Mouse (Mus musculus) layer of hippocampus, adult 9-10 months (tissue): ENCODE results near the gene Dock4.

Experiments
- DNase-seq: peaks from one replicate; pipeline ENCODE4 v3.0.0; 2022; ENCODE audit warnings: low spot score

Dock4 gene

DNA sequence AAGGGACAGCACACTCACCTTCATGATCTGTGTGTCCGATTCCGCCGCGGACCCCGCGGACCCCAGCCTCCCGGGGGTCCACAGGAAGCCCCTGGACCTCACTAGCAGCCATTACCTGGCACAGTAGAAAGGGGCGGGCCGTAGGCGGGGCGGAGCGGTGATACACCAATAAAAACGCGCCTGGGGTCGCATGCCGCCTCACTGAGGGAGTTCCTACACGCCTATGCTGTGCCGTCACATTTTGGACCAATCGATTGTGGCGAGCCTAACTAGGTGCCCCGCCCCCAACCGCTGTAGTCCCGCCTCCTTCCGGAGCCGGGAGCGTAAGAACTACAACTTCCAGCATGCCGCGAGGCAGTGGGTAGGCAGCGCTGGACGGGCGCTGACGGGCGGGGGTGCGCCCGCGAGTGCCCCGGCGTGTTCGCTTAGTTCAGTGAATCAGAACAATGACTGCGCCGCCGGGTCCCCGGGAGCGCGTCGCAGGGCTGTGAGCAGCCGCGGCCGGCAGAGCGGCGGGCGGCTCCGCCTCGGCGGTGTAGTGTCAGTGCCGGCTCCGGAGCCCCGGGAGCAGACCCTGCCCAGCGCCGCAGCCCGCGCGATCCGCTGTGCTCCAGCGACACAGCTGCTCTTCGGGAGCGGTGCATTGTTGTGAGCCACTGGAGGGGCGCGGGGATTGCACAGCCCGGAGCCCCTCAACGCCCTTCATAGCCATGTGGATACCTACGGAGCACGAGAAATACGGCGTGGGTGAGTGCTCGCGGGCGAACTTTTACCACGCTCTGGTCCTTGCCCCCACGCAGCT is at the start of gene Dock4, which contains the start of gene Zfp277:
Dock4 (plus strand) TSS at position 305 of the 802 bp plus-strand sequence.
Zfp277 (minus strand) TSS at position 255 of the 802 bp plus-strand sequence.
- DNase-seq: peak; percentile 97

DNA sequence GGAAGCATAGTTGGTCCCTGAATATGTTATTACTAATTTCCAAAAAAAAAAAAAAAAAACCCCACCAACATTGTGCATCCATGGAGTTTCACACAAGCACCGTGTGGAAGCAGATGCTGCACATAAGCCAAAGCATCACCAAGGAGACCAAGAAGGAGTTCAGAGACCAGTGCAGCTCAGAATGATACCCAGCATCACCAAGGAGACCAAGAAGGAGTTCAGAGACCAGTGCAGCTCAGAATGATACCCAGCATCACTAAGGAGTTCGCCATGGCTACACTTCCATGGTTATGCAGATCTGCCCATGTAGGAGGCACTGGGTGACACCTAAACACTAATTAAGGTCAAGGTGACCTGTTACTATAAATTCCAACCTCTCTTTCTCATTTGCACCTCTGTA is 46.8 kb upstream of the Dock4 start:
- no peak for DNase-seq

DNA sequence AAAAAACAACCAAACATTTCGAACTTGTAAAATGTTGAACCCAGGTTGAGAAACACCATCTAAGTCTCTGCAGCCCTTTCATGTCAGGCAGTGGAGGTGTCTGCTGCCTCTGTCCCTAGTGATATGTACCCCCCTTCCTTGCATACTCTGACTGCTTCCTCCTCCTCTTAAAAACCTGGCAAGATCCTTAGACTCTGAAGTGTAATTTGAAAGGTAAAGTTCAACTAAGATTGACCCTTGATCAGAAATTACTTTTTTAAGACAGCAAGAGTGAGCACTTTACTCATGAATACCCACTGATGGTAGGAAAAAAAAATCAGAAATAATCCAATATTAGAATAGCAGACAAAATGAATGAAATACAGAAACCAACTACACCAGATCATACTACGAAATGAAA is 46.4 kb upstream of the Dock4 start:
- DNase-seq: no peak

DNA sequence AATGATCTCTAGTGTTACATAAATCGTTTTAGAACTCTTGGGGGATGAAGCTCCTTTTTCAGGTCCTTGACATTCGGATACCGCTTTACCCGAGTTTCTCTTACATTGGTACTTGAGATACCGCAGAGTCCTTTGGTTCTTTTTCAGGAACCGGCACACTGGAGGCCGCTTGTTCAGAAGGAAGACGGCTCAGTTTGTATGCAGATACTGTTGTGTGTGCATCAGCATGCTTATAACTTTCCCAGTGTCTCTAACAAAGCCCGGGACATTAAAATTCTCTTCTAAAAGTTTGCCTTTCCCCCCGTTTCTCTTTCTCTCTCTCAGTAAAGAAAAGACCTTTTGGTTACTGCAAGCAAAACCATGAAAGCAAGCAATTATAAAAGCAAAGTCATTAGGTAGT is 45.9 kb upstream of the Dock4 start:
- DNase-seq: no peak

DNA sequence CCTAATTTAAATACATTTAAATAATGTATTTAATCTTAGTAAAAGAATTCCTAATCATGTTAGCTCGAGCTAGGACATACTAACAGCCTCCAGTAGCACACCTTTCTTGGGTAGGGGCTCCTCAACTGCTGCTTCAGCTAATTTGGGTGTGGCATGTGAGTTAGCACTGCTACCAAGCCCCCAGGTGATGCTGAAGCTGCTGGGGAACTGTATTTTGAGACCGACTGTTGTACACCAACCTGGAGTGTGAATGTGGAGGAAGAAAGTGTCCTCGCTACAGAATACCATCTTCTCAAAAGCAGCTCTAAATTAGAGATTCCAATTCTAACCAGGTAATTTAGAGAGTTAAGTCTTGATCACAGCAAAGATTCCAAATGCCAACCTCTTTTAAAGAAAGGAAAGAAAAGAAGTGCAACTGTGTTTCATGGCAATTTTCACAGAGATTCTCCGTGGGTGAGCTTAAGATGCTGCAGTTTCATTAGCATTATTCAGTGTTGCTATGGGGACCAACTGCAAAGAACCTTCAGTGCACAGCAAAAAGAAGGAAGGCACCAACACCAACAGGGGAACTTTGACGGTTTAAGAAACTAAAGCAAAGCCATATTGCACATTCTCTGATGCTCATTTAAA is 31.0 kb upstream of the Dock4 start:
- no peak for DNase-seq

DNA sequence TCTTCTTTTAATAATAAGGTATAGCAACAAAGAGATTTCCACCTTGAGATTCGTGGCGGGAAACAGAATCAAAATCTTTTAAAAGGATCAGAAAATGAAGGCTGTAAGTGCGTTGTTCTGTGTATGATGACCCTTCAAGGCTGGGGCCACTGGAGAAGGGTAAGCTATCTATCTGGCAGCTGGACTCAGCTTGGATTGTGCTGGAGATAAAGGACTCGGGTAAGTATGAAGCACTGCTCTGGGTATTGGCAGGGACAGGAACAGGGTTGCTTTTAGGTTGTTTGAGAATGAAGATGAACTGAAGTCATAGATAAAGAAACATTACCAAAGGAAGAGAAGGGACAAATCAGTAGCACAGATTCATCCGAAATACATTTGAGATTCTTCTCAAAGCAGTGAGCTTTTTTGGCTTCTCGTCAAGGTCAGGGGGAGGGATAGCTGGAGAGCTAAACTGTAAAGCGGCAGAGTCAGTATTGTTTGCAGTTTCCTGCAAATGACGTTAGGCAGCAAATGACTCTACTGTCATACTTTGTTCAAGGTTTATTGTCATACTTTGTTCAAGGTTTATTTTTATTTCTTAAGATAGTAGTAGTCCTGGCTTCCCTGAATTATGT is 30.3 kb upstream of the Dock4 start:
- no peak for DNase-seq

DNA sequence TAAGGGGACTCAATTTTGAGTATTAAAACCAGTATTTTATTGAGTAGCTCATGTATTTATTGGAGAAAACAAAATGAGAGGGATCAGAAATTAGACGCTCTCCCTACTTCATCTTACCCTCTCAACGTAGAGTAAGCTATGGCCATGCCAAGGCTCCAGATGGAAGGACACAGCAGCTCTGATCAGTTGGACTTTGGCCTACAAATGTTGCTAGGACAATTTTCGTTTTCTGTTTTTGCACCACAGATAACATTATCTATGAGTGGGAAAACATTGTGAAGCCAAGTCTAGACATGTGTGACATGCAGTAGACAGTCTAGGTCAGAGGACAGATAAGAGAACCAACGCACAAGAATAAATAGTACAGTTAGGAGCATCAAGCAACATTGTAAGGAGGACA is 28.5 kb upstream of the Dock4 start:
- no peak for DNase-seq

DNA sequence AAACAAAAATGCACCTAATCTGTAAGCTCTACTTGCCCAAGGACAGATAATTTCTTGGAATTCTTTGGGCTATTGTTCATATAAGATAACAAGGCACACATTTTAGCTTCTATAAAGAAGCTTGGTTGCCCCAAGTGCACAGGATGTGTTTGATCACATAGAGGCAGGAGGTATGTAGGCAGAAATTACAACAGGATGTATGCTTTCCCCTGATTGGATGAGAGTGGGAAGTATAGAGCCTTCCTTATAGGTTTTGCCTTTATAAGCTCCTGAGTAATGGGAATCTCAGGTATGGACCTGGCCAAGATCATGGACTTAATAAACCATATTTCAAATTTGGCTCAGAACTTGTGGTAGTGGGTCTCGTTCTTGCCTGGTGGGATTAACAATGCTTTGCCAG is 20.8 kb upstream of the Dock4 start:
- no peak for DNase-seq

DNA sequence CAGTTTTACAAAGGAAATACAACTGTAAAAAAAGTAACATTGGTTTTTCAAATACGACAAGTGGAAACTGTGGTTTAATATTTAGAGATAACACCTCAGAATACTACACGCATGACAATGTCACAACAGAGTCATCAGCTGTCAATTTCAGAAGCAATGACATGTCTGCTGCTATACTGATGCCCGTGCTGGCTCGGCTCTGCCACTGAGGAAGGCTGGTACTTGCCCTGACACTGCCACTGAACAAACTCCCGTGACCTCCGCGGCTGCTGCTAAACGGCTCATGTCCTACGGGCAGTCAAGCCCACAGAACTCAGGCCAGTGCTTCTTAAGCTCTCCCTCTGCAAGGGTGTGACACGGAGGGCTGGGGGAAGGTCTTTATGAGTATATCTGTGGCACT is 18.1 kb upstream of the Dock4 start:
- DNase-seq: no peak

DNA sequence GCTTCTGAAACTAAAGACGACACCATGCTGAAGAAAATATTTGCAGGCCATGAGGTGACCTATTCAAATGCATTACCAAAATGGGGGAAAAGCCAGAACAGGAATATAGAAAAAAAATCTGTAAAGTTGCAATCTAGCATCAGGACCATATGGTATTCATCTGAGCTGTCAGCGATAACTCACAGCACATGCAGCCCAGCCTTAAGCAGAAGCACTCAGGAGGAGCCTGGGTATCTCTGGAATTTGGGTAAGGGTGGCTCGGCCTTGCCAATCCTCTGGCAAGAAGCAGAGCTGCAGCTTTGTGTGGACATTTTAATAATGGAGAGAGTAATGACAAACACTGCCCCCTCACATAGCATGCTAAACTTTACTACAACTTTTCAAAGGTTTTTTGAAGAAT is 15.8 kb upstream of the Dock4 start:
- no peak for DNase-seq

DNA sequence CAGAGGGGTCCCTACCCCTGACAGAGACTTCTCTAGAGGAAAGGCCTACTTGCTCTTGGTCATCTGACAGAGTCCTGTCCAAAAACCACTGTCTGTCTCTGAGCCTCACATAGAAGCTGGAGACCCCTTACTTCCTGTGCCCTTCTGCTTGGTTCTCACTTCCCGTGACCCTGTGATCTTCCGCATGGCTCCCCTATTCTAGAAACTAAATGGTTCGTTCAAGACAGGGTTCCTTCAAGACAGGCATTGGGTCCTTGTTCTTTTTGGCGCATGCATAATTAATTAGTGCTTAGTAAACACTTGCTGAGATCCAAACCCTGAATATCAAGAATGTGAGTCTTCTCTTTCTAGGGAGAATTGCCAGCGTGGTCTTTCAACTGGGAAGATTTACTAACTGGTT is 14.7 kb upstream of the Dock4 start:
- no peak for DNase-seq

DNA sequence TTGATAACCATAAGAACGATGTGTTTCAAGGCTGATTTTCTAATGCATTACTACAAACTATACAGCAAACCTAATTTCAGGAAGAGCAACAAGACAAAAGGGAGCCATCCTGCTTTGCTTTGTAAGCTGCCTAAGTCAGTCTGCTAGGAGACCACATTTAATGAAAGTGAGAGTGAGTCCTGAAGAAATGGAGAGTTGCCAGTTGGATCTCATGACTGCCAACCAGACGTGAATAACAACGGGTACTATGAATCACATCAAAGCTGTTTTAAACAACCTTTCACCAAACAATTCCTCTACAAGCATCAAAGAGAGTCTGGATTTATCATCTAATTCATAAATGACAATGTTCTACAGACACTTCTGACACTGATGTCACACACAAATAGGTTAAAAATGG is 11.7 kb upstream of the Dock4 start:
- no peak for DNase-seq

DNA sequence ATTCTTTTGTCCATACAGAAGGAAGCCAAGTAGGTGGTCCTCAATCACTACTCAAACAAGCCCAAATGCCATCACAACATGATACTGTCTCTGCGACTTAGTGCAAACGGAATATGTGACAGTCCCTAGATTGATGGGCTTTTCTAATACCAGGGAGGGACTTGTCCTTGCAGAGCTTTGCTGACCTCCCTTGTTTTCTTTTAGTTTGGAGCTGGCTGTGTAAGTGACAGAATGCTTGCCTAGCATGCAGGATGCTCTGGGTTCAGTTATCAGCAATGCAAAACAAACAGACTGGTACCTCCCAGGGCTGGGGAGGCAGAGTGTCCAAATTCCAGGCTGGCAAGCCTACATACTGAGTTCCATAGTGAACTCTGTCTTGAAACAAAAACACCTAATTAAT is 7.7 kb upstream of the Dock4 start:
- DNase-seq: no peak

DNA sequence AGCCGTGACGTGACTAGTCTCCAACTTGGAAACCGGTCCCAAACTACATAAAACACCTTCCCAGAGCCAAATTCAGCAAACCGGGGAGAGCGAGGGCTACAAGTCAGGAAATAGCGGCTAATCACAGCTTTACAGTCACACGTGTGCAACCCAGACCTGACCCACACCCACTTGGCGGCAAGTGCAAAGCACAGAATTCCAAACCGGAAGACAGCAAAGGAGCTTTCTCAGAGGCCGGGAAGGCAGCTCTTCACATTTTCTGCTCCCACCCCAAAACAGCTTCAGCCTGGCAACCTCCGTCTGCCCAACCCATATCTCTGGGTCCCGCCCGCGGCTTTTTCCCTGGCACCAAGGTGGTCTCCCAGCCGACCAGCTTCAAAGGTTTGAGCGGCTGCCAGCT is 546 bp upstream of the Dock4 start:
- no peak for DNase-seq

DNA sequence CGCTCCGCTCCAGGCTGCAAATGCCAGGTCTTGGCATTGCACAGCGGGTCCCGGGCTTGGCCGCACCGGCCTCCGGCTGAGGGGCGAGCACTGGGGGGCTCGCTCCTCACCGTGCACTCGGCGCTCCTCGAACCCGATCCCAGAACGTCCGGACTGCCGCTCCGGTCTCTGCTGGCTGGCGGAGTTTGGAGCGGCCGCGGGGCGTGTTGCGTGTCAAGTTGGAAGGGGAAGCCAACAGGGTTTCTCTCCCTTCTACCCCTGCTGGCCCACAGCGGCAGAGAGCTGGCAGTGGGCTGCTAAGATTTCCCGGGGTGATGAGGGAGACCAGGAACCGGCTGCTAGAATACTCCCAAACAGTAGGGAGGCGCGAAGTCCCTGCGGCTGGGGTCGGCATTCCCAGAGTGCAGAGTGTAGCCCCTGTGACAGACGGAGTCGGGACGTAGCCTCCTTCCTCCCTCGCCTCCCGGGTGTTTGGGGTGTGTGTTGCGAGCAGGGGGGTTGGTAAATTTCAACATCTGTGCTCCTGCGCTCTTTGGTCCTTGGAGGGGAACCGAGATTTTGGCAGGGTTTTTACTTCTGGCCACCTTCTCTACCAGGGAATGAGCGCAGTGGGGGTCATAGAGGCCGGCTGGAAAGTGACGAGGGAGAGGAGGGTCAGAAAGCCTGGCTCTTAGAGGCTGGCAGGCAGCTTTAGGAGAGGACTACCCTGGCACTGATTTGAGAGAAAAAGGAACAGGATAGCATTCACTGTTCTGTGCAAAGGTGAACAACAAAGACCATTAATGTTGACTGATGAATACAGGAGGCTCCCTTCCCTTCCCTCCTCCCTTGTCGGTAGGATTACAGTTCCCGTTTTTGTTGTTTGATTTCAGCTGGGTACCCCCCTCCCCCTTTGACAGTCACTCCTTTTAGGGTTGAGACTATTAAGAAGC is 964 bp downstream of the Dock4 start:
- no peak for DNase-seq

DNA sequence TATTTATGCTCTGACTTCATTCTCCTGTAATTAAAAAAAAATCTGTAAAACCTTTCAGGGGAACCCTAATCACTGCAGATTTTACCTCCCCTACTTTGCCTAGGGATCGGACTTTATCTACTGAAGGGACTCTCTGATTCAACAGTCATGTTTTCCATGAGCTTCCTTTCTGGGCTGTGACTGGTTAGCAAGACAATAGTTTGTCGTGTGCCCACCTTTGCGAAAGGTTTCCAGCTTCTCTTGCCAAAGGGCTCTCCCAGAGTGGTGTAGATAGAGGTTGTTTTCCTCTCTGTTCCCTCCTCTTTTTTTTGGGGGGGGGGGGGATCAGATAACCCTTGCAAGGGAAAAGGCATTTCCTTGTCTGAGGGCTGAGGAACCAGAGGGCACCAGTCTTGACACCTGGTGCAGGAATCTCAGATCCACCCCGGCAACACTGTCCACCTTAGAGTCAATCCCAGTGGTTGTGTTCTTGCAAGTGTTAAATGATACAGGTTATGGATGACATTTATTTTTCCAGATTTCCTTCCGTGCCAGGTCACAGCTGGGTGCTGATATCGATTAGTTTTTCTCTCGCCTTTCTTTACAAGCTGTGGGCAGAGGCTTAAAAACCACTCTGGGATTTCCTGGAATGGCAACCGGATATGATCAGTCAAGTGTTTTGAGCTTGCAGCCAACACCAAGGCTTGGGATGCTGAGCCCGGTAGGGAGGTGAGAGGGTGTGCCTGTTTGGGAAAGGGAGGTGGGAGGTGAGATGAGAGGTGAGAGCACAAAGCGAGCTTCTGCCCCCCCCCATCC is 2.0 kb downstream of the Dock4 start:
- no peak for DNase-seq

DNA sequence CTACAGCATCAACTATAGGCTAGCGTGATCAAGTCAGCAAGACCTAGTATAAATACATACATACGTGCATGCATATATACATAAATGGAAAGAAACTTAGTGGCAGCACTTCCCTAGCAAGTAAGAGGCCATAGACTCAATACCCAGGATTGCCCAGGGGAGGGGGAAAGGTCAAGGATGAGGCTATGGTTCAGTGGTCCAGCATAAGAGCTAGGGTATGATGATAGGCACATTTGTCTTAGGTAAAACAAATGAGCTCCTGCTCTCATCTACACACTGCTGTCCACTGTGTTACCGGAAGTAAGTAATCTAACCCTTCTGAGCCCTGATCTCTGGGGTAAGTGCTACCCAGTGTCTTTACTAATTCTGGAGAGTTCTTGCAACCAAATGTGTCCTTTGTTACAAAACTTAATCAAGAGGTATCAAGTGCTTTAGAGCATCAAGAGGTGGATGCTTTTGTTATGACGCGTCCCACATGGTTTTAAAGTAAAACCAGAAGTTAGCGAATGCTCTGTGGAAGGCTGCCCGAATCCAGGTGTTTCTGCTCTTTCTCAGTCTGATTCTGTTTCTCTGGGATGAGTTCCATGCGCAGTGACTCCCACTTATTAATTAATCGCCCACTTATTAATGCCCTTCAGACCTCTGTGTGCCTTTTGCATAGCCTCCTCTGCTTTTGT is 3.5 kb downstream of the Dock4 start:
- no peak for DNase-seq

DNA sequence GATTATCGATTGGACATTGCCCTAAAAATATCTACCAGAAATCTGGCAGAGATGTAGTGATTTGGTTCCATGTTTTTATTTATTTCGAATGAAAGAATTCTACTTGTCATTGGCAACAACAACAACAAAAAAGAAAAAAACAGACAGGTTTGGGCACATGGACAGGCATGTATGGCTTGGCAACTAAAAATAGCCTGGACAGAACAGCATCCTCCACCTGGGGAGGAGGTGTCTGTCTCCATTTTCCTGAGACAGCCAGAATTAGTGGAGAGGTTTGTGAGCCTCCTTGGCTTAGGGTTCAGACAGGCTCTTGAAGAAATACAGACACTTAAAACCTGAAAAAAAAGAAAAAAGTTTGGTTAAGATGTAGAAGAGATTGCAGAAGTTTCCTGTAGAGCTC is 10.8 kb downstream of the Dock4 start:
- no peak for DNase-seq

DNA sequence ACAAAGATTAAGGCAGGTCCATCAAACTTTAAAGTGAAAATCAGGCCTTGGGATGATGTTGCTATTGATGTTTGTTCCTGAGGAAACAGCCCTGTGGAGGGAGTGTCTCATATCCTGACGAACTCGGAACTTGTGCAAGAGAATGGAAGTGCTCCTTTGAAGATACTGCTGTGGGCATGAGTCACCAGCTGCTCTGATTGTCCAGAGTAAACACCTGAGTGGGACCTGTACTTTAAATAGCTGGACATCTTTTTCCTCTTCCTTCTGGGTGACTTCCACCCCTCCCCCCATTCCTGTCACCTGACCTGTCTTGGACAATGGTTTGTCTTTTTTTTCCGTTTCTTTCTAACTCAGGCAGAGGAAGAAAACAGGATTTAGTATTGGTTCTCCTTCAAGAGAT is 13.2 kb downstream of the Dock4 start:
- no peak for DNase-seq

DNA sequence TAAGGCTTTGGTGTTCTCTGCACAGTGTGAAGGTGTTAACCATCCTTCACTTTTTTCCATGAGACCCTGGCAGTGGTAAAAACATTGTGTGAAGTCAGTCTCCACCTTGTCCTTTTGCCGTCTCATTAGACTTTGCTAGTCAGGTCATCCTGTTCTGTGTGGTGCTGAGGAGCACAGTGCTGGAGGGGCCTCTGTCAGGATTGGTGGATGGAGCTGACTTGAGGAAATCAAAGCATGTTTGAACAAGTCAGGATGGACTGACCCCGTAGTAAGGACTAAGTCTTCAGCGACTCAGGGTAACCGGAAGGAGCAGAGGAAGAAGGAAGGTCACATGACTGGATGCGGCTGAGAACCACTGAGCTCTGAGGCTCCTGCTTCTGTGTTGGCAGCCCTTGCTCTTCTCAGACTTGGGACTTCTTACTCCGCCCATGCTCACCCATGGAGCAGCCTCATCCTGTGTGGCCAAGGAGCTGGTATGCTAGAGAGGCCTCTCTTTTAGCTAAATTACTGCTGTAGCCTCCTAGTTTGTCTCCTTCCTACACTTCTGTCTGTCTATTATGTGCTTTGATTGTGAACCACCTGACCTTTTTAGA is 14.0 kb downstream of the Dock4 start:
- no peak for DNase-seq
